Mouse (Mus musculus): Measurements from ENCODE around the gene Usp25.

DNA sequence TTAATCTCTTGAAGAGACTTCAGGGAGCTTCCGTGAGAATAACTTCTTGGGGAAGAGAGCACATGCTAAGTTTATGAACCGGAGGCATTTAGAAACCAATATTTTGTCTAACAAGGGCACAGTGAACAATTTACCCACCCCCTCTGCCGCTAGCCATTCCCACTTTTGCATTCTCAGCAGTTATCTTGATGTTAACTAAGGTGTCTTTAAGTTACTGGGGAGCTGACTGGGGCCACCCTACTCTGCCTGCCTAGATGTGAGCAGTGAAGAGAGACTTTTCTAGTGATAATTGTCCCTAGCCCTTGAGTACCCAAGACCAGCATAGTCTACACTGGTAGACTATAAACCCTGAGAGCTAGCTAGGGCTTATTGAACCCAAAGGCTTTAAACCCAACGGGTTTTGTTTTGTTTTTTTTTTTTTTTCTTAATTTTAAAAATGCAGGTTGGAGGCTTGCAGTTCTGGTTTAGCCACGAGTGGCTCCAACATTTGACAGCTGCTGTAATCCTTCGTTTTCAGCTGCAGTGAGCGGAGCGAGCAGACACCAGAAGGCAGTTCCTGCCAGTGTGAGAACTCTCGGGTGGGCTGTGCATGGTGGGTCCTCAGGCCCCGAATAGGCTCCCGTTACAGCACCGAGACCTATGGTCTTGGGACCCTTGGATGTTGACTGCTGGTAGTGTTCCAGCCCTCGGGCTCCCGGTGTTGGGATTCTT, 14.6 kb downstream of the Usp25 start:
- TF ChIP-seq CTCF (IDR thresholded peaks at IDR 0.05; ENCODE audit: insufficient read depth, low read depth, low read length) (no peak), POLR2A (IDR thresholded peaks at IDR 0.05; ENCODE audit: insufficient read depth, low read depth, low read length) (no peak)
